Mouse (Mus musculus): ENCODE measurements around the gene Grk3. TPM values are rescaled to one million over a fixed set of nuclear protein-coding genes. Genes with fewer than 3 reads are reported as not detected.

The Grk3 gene
- total RNA-seq, 2 experiments from 2014 or later: 5.1 to 6.6 TPM

DNA sequence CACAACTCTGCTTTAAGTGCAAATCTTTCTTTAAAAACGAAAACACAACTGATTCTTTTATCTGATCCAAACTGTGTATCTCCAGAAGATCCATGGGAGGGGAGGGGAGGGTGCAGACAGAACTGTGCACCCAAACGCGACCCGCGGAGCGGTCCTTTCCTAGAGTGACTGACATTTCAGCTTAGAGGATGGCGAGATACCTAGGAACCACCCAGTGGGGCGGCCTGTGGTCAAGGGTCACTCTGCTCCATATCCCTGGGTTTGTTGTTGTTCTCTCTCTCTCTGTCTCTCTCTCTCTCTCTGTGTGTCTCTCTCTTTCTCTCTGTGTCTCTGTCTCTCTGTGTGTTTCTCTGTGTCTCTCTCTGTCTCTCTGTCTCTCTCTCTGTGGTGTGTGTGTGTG lies 59.2 kb downstream of the Grk3 start:
- intact Hi-C loops (cut with DNase I): no loop called here
- DNase-seq (ENCODE audit: low spot score): no peak

DNA sequence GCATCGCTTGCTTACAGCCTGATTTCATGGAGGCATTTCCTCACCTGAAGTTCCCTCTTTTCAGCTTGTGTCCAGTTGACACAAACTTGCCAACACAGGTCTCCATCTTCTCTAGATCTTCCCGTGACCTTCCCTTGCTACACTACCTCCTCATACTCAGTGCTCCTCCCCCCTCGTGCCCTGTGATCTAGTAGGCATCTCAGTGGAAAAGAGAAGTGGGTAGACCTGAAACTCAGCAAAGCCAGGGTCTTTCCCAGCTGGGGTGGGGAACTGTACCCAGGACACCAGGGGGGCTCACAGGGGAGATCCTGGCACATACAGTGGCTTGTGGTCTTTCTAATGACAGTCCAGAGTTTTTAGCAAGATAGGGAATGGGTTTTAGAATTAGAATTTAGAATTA lies 64.7 kb downstream of the Grk3 start:
- intact Hi-C loops (cut with DNase I): no loop called here
- DNase-seq (ENCODE audit: low spot score): no peak

DNA sequence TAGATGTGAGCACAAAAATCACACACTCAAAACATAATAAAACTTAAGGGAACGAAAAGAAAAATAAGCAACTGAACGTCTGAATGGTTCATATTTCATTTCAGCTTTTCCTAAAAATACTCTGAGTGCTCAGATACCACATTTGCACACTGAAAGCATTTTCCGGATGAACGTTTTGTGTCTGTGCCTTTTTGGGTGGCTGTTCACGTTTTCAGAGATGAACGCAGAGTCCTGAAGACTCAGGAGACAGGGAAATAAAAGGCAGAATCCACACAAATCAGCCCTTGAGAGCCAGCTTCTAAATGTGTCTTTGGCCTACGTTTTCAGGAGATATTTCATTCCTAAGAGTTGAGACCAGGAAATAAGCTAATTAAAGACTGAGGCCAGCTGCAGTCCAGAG lies 69.7 kb downstream of the Grk3 start:
- DNase-seq (ENCODE audit: low spot score): no peak
- intact Hi-C loops (cut with DNase I): no loop called here

DNA sequence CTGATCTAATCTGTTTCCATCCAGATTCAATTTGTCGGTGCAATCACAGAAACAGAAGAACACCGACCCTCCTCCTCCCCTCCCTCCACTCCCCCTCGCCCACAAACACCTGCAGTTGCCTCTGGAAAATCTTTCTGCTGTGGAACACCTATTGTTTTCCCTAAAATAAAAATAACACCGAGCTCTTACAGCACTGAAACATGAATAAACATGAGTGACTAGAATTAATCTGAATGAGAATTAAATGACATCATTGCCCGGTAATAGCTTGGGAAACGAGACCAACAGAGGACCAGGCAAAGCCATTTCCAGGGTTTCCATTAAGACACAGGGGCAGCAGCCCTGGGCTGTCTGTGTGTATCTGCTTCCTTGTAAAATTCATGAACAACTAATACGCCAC lies 73.3 kb downstream of the Grk3 start:
- intact Hi-C loops (cut with DNase I): no loop called here
- DNase-seq (ENCODE audit: low spot score): no peak

DNA sequence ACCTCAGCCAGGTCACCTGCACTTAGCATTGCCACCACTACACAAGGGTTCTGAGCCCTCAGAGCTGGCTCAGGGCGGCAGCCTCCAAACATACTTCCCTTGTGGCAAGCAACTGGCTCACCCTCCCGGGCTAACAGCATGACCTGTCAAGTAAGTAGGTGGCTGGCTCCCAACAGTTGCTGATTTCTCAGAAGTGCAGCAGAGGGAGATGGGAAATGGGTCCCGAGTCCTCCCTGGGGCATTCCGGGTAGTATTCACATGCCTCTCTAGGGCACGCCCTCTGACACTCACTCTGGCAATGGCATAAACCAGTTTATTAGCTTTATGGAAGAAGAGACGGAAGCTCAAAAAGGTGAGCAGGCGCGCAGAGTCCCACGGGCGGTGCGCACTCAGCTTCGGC lies 74.6 kb downstream of the Grk3 start:
- intact Hi-C loops (cut with DNase I): no loop called here
- no peak for DNase-seq (ENCODE audit: low spot score)

DNA sequence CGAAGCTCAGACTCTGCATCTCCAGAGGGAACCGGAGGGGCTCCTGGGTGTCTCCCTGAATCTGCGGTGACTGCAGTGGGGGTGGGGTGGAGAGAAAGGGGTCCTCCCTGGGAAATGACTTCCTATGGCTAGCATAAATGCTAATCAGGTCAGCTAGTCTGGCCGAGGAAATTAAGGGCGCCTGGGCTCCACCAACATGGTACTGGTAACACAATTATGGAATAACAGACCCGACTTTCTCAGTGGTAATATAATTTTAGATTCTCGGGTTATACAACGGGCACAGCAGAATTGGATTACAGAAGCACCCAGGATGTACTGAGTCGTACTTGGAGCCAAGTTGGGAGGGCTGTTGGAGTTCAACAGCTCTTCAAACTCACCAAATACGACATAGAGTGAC lies 79.0 kb downstream of the Grk3 start:
- intact Hi-C loops (cut with DNase I): no loop called here

DNA sequence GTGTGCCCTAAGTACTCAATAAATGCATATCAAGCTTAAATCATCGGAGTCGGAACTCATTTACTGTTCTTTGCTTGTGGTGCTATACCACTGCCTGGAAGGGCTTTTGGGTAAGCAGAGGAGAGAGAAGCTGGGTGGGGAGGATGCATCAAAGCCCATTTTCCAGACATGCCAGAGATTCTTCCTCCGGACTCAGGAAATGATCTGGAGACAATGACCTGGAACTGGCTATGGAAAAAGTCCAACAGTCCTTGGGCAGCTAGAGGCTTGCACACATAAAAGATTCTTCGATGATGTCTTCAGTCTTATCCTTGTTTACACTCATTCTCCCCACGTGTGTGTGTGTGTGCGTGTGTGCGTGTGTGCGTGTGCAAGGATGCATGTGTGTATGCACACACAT lies 80.2 kb downstream of the Grk3 start:
- DNase-seq (ENCODE audit: low spot score): no peak

More for the DNA sequence above, 79.0 kb downstream of the Grk3 start:
- DNase-seq (ENCODE audit: low spot score): no peak

DNA sequence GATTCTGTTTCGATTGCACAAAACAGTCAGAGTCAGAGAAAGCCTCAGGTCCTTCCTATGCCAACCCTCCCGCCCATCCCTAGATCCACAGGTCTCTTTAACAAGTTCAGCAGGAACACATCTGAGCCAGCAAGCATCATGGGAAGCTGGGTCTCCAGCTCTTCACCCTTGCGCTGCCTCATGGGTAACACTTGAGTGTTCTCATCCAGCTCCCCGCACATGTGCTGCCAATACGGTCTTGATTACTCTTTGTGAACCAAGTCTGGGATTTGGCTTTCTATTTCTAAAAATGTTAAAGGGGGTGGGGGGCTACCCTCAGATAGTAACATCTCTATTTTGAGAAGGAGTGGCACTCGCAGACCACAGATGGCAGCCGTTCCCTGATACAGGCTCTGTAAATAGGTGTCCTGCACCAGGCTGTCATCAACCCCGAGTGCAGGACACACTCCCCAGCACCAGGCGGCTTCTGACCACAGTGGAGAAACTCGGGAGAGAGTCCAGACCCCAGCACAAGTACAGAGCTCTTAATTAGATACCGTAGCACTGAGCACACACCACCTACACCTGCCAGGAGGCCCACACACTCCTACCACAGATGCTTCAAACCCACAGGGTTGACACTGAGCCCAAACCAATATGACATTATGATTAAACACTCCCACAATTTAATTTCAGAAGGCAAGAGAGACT lies 82.6 kb downstream of the Grk3 start:
- DNase-seq (ENCODE audit: low spot score): no peak
- intact Hi-C loops (cut with DNase I): no loop called here

More for the DNA sequence above, 80.2 kb downstream of the Grk3 start:
- intact Hi-C loops (cut with DNase I): no loop called here

DNA sequence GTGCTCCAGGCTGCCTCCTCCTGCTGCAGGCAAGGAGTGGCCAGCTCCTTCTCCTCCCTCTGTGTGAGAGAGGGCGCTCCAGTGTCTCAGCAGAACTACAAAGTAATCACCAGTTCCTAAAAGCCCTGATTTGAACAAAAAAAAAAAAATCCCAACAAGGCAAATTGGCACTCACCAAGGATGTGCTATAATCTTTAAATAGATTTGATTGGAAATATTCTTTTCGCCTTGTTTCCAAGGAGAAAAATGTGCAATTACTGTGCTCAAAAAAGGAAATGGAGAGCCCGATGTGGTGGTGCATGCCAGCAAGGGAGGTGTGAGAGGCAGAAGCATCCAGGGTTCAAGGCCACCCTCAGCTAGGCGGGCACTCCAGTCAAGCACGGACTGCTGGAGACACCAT lies 83.7 kb downstream of the Grk3 start:
- no peak for DNase-seq (ENCODE audit: low spot score)
- intact Hi-C loops (cut with DNase I): no loop called here

DNA sequence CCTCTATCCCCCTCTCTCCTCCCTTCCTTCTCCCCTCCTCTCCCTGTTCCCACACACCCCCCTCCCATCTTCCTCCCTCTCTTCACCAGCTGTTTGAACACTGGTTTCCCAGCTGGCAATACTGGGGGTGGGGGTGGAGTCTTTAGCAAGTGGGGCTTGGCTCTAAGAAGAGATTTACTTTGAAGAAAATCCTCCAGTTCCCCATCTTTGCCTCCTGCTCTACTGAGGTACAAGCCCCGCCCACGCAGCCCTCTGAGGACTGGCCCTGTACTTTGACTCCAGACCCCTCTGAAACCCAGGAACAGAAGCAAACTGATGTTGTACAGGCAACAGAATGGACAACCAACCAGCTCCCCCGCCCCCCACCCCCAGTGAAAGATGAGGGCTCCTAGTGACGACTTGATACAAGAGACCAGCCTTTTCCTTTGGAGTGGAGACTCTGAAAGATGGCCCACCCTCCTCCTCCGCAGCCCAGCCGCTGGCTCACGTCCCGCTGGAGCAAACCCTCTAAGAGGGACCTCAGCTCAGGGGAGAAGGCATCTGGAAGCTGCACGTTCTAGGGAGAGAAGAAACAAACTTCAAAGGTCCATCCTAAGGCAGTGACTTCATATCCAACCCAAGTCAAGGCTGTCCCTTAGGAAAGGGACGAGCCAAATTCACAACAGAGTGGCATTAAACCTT lies 87.2 kb downstream of the Grk3 start:
- DNase-seq (ENCODE audit: low spot score): no peak
- intact Hi-C loops (cut with DNase I): no loop called here

DNA sequence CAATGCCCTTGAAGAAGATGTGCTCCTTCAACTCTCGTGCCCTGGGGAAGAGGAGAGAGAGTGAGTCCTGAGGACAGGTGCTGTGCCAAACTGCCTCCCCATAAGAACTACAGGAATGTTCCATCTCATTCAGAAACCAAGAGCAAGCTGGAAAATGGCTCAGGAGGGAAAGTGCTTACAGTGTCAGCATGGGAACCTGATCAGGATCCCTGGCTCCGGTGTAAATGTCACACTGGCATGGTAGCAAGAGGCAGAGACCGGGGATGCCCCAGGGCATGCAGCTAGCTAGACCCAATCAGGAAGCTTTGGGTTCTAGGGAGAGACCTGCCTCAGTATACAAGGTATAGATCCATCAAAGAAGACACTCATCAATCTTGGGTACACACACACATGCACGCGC lies 90.2 kb downstream of the Grk3 start:
- DNase-seq (ENCODE audit: low spot score): no peak
- intact Hi-C loops (cut with DNase I): no loop called here

DNA sequence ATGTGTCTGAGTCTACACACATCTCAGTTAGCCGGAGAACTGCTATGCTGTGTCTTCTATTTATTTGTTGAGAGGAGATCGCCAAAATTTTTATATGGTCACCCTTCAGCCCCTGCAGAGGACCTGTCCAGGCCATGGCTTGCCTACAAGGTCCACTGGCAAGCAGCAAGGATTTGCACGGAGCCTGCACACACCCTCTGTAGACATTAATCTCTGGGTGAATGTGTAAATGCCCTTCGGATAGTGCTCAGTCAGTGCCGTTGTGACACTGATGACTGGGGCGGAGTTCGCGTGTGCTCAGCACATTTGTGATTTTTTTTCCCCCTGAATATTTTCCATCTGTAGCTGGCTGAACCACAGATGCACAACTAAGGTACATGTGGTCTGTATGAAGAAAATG lies 90.8 kb downstream of the Grk3 start:
- intact Hi-C loops (cut with DNase I): no loop called here
- no peak for DNase-seq (ENCODE audit: low spot score)

DNA sequence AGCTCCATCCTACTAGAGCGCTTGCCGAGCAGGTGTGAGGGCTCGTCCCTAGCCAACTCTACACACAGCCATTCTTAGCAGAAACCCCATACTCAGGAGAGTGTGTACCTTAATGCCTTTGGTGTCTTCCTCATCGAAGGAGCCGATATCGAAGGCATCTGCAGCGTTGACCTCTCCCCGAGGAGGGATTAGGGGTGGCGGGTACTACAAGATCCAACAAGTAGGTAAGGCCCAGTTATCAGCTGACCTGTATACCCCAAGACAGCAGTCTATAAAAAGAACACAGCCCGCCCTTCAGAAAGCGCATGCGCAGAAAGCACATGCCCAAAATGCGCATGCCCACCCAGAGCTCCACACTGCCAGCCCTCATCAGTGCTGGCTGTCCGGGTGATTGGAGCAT lies 91.8 kb downstream of the Grk3 start:
- intact Hi-C loops (cut with DNase I): no loop called here
- no peak for DNase-seq (ENCODE audit: low spot score)

DNA sequence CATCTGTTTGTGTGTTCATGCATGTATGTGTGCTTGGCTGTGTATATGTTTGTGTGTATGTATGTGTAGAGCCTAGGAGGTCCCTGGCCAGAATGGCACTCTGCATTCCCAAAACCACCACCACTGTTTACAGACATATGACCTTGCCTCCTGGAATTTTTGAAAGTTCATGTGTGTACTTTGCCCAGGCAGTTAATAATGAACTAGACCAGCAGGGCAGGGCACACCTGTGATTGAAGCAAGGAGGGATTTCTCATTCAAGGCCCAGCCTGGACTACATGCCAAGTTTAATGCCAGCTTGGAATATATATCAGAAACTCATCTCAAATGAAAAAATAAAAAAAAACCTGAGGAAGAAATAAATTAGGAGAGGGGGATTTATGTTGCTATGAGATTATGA lies 93.7 kb downstream of the Grk3 start:
- intact Hi-C loops (cut with DNase I): no loop called here
- DNase-seq (ENCODE audit: low spot score): no peak

DNA sequence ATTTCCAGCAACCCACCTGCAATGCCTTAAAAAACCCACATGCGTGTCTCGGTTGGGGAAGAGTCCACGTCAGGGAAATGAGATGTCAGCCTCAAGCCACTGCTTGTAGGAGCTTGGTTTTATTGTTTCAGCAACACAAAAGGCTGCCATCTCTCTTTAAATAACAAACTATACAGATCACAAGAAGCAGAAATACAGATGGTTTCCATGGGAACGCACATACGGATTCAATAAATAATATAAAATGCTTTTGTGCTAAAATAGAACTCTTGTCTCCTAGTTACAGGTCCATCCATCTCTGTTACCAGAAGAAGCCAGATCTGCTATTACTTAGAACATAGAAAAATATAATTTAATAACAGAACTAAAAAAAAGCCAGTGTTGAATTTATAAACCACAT lies 105.2 kb downstream of the Grk3 start:
- no peak for DNase-seq (ENCODE audit: low spot score)
- intact Hi-C loops (cut with DNase I): no loop called here

DNA sequence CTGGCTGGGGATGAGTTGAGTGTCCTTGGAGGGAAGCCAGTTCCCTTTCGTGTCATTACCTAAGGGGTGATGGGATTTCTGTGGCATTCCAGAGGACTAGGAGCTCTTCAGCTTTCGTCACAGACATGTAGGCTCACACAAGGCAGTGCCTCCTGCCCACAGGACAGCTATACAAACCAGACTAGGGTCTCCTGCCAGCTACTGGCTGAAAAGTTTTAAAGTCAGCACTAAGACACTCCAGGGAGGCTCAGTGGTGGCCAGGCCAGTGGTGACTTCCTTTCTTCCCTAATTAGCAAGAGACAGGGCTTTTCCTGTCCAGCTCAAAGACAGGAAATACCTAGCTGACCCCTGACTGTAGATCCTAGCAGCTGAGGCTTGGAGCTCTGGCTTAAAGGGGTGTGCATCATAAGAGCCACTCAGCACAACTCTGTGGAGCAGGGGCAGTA lies 107.4 kb downstream of the Grk3 start:
- intact Hi-C loops (cut with DNase I): loop anchor here (2.0 kb wide), 1 partner anchor 825 kb away; no protein-coding TSS in a partner anchor
- no peak for DNase-seq (ENCODE audit: low spot score)

DNA sequence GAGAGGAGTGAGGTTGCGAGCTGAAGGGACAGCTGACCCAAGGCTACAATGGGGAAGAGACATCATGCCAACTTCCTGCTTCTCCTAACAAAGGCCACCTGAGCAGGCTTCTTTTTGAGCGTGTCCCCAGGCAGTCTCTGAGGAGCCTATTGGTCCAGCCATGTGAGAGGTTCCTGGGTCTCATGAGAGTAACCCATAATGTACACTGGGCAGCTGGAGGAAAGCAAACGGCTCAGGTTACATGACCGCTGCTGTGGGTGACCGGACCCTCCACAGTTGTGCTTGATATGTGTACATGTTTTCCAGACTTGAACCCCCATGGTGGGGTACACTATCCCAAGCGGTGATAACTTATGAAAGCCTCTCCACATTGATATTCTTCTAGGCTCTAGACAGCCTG lies 108.1 kb downstream of the Grk3 start:
- intact Hi-C loops (cut with DNase I): no loop called here
- DNase-seq (ENCODE audit: low spot score): no peak

DNA sequence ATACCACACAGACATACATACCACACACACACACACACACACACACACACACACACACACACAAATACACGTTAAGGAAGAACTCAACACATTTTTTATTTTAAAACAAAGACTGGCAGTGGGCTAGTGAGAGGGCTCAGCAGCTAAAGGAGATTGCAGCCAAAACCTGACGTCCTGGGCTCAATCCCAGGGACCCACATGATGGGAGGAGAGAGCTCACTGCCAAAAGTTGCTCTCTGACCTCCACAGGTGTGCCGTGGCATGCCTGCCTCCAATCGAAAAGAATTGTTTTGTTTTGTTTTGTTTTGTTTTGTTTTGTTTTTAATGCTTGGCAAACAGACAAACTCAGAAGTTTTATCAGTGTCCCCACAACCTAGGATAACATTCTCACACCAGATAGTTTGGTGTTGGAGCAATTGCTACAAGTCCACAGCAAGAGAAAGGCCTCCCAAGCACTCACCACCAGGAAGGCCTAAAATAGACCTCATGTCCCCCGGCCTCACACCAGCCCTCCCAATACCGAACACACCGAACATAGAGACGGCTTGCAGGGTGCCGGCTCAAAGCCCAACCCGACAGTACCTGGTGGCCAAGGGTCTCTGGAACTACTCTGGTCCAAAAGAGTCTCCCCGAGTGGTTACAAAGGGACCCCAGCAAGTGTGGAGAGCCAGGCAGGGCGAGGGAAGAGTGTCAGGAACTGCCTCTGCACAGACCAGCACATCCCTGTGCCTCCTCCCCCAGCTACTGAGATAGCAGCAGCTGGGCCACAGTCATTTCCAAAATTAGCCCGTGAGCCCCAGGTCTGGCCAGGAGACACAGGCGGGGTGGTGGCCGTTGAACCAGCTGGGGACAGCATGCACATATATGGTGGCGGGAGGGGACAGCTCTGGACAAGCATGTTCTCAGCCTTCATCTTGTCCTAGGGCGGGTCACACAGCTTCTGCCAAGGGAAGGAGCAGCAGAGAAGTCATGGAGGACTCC lies 119.6 kb downstream of the Grk3 start, which contains the start of gene Myo18b:
Myo18b (minus strand) TSS at position 689 of the 981 bp plus-strand sequence.
- intact Hi-C loops (cut with DNase I): no loop called here
- peak; percentile 61 for DNase-seq (ENCODE audit: low spot score)

DNA sequence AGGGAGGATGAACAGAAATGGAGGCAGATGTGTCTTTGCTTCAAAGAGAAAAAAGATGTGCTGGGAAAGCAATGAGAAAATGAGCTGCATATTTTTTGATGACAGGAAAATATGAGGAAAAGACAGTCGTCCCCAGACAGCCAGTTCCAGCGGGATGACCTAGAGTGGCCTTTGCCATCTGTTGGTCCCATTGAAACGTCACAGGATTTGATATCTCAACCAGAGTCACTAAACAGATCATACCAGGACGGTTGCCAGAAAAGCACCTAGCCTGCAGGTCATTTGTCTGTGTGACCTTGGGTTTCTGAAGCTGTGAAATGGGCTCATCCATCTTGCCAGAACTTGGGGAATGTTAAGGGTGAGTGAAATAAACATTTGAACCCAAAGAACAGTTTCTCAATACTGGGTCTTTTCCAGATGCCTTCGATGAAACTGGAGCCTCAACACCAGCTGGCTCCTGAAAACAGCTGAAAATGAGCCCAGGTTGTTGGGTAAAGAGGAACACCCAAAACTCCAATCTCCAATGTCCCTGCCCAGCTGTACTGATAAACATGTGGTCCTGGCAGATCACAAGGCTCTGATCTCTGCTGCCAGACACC lies 122.0 kb downstream of the Grk3 start:
- intact Hi-C loops (cut with DNase I): no loop called here
- DNase-seq (ENCODE audit: low spot score): no peak

DNA sequence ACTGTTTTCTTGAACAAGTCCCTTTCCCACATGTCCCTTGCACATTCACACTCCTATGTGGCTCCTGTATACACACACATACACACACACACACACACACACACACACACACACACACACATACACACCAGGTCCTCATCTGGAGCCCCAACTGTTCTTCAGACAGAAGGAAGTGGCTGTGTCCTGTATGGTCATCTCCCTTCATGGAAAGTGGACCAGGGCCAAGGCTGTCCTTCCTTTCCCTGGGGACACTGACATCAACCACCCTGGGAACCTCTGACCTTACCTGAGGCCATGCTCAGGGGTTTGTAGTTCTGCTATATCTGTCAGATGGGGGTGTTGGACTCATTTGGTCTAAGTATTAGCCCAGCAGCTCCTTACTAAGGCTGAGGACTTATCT lies 123.2 kb downstream of the Grk3 start:
- intact Hi-C loops (cut with DNase I): no loop called here
- no peak for DNase-seq (ENCODE audit: low spot score)
